Mouse (Mus musculus) heart, postnatal 0 days (tissue): Measurements from ENCODE around the gene Ppp1r9a. TPM values are rescaled to one million over a fixed set of nuclear protein-coding genes. Genes with fewer than 3 reads are reported as not detected.

Source experiments
- ATAC-seq: fragments of 200-750 bp; cut with Nextera tagmentation; 2 replicates; pipeline ENCODE4 v1.8.0; 2017; ENCODE audit warnings: low read depth, moderate number of reproducible peaks, moderate library complexity; ENCODE audit not compliant: insufficient read depth
- DNase-seq: peaks from one replicate; pipeline ENCODE4 v3.0.0-alpha.2; 2016; ENCODE audit warnings: low spot score
- H3K27ac ChIP-seq: fragments of 300-500 bp; sonication (generic); 2 replicates; pipeline ENCODE4 v1.5.1; 2014; ENCODE audit warnings: low read depth, mild to moderate bottlenecking
- H3K27me3 ChIP-seq: fragments of 300-500 bp; sonication (generic); 2 replicates; pipeline ENCODE4 v1.6.1; 2014; ENCODE audit warnings: low read length, mixed read lengths; ENCODE audit not compliant: control insufficient read depth, insufficient read depth
- H3K36me3 ChIP-seq: fragments of 300-500 bp; sonication (generic); replicated peaks from 2 replicates; pipeline ENCODE4 v1.6.1; 2014; ENCODE audit warnings: low read length, mixed read lengths; ENCODE audit not compliant: control insufficient read depth, insufficient read depth
- H3K4me1 ChIP-seq: fragments of 300-500 bp; sonication (generic); 2 replicates; pipeline ENCODE4 v1.6.1; 2014; ENCODE audit warnings: antibody characterized with exemption; ENCODE audit not compliant: control insufficient read depth, insufficient read depth
- H3K4me2 ChIP-seq: fragments of 300-500 bp; sonication (generic); 2 replicates; pipeline ENCODE4 v1.6.1; 2014; ENCODE audit warnings: low read depth, mild to moderate bottlenecking, low read length, moderate library complexity
- H3K4me3 ChIP-seq: fragments of 300-500 bp; sonication (generic); 2 replicates; pipeline ENCODE4 v1.5.1; 2014; ENCODE audit warnings: low read depth, low read length
- H3K9ac ChIP-seq: fragments of 300-500 bp; sonication (generic); replicated peaks from 2 replicates; pipeline ENCODE4 v1.6.1; 2014; ENCODE audit warnings: low read depth, low read length, mixed read lengths
- H3K9me3 ChIP-seq: fragments of 300-500 bp; sonication (generic); replicated peaks from 2 replicates; pipeline ENCODE4 v1.6.1; 2016; ENCODE audit warnings: low read length; ENCODE audit not compliant: control insufficient read depth
- CTCF ChIP-seq: IDR thresholded peaks from 2 replicates; pipeline ENCODE4 v1.5.1; 2016; ENCODE audit warnings: antibody characterized with exemption, control low read depth, low read depth
- EP300 ChIP-seq: IDR thresholded peaks from 2 replicates; pipeline ENCODE4 v1.6.1; 2016; ENCODE audit warnings: antibody characterized with exemption, low read depth
- WGBS: fragments of 180-500 bp; shearing (Covaris S2); extraction: QIAGEN DNeasy Blood & Tissue Kit; methylation state at CpG from one replicate; pipeline ENCODE4 v1.1.7; 2014; 5-methylcytosine and 5-hydroxymethylcytosine counted together
- polyA plus RNA-seq: library from polyadenylated mRNA; unstranded; fragments of >200 nt; fragmentation: Nextera tagmentation; extraction: Ambion mirVana; gene quantifications from 2 replicates; pipeline ENCODE4 v1.2.1, GENCODE M21; 2015
- total RNA-seq: library from RNA; depleted of rRNA; stranded (reverse); fragments of >200 nt; gene quantifications from 2 replicates; pipeline ENCODE4 v1.2.3, GENCODE M21; 2014; ENCODE audit warnings: low replicate concordance

Ppp1r9a gene
- total and polyA plus RNA-seq, 2 experiments from 2014 or later: 8.3 to 11.6 TPM

DNA sequence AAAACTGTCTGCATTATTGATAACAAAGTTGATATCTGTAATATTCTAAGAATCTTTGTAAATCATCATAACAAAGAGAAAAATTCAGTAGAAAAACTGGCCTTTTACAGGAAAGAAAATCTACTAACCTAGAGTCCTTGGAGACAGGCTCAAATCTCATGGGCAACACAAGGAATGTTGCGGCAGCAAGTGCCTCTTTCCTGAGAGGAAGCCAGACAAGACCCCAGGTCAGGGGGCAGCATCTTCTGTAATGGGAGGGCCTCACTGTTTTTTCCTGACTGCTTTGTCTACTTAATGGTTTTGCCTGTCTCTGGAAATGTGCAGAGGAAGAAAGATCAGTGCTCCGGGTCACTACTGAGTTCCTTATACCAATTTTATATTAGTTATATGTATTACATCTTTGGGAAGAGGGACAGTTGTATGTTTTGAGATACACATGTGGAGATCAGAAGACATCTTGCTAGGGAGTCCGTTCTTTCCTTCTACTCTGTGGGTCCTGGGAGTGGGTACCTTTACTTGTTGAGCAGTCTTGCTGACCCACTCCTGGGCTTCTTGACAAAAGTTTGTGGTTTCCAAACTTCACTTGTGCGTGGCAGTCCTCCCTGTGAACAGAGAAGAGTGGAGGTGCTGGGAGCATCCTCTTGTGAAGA, 151.9 kb downstream of the Ppp1r9a start:
- no peak overlapping the region for H3K4me3 ChIP-seq
- DNase-seq (no peak), ATAC-seq (no peak)
- H3K4me1 ChIP-seq: no peaks in the 10 kb centered on the region
- no peak overlapping the region for H3K4me2 ChIP-seq
- no peaks in the 10 kb centered on the region for H3K27me3 ChIP-seq
- WGBS: 74% methylated on average over 4 of the region's 4 CpGs
- H3K27ac ChIP-seq: no peak overlapping the region
- H3K9me3 ChIP-seq: no peaks in the 10 kb centered on the region
- no peaks in the 10 kb centered on the region for H3K36me3 ChIP-seq
- TF ChIP-seq EP300: no peak
- no peak for TF ChIP-seq CTCF
- H3K9ac ChIP-seq: no peak overlapping the region

DNA sequence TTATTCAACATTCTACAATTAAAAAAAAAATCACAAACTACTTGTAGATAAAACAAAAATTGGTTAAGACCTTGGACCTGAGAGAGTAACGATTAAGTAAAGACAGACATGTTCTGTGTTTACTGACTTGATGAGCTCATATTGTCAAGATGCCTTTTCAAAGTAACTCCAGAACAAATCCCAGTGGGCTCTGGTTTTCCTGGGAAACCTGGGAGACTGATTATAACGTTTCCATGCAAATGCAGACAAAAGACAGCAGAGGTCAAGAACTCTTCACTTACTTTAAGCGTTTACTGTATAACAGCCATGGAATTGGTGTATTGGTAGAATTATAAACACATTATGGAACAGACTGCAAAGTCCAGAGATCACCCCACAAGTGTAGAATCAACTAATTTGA, 172.0 kb downstream of the Ppp1r9a start:
- H3K9ac ChIP-seq: no peak overlapping the region
- H3K36me3 ChIP-seq: no peaks in the 10 kb centered on the region
- no peak for ATAC-seq
- no peaks in the 10 kb centered on the region for H3K27me3 ChIP-seq
- WGBS: 79% methylated on average over 3 of the region's 3 CpGs
- no peak overlapping the region for H3K4me2 ChIP-seq
- H3K4me1 ChIP-seq: 0 out of 2 replicates have a peak, but pooled peaks cover 3% of the 10 kb centered on the region
- H3K9me3 ChIP-seq: no peaks in the 10 kb centered on the region
- no peak overlapping the region for H3K27ac ChIP-seq
- H3K4me3 ChIP-seq: no peak overlapping the region
- no peak for DNase-seq
- TF ChIP-seq CTCF: no peak
- no peak for TF ChIP-seq EP300

DNA sequence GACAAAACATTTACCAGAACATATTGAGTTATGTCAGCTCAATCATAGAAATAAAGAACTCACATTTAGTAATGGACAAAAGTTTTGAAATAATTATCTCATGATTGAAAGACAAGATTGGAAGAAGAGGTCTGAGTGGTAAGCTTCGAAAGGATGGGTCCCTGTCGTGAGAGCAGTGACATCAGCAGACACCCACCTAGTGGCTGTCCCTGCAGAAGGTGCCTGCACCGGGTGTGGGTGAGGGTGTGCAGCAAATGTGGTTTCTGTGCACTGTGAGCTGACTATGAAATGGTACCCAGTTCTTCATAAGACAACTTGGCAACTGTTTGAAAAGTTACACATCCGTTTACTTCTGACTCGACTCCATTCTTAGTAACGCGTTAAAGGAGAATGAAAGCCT, 173.0 kb downstream of the Ppp1r9a start:
- no peaks in the 10 kb centered on the region for H3K36me3 ChIP-seq
- DNase-seq (no peak), ATAC-seq (no peak)
- H3K4me3 ChIP-seq: no peak overlapping the region
- H3K9ac ChIP-seq: no peak overlapping the region
- no peak overlapping the region for H3K4me2 ChIP-seq
- H3K9me3 ChIP-seq: no peaks in the 10 kb centered on the region
- WGBS: 84% methylated on average over 7 of the region's 7 CpGs
- no peak overlapping the region for H3K27ac ChIP-seq
- no peak for TF ChIP-seq CTCF
- no peak for TF ChIP-seq EP300
- H3K27me3 ChIP-seq: no peaks in the 10 kb centered on the region
- H3K4me1 ChIP-seq: 0 out of 2 replicates have a peak, but pooled peaks cover 3% of the 10 kb centered on the region

DNA sequence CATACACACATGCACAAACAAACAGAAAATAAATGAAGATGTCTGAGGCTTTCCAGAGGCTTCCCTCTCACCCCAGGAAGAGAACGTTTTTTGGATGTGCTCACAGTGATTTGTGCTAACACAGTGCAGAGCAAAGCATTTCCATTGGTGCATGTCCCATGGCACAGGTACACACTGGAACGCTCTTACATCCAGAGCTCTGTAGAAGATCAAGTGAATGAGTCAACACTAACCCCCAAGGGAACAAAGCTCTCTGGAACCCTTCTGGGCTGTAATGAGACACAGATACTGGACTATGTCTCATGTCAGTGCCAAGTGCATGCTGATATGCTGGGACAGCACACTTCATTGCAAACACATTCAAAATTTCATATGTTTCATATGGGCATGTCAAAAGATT, 175.3 kb downstream of the Ppp1r9a start:
- no peak for ATAC-seq
- no peak for DNase-seq
- H3K9me3 ChIP-seq: no peaks in the 10 kb centered on the region
- no peak overlapping the region for H3K4me2 ChIP-seq
- 39% methylated on average over 2 of the region's 2 CpGs for WGBS
- no peak overlapping the region for H3K9ac ChIP-seq
- H3K4me1 ChIP-seq: 0 out of 2 replicates have a peak, but pooled peaks cover 3% of the 10 kb centered on the region
- H3K36me3 ChIP-seq: no peaks in the 10 kb centered on the region
- no peak overlapping the region for H3K27ac ChIP-seq
- TF ChIP-seq EP300: no peak
- TF ChIP-seq CTCF: no peak
- no peaks in the 10 kb centered on the region for H3K27me3 ChIP-seq
- H3K4me3 ChIP-seq: no peak overlapping the region

DNA sequence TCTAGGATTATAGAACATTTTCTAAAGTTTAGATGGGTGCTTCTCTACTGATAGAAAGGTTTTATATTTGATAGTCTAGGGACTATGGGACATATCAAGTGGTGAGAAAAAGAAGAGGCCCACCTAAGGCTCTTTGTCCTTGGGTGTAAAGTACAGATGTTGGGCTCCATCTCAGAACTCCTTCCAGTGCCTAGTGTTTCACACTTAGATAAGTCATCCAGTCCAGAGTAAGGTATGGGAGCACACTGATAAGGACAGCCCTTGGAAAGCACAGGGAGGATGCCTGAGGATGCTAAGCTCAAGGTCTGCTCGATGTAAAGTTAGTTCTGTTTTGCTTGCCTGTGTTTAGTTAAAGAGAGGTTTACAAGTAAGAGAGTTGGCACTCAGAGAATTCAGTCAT, 176.4 kb downstream of the Ppp1r9a start:
- DNase-seq (no peak), ATAC-seq (no peak)
- Histone ChIP-seq H3K36me3 (no peaks in the 10 kb centered on the region), H3K4me3 (no peak overlapping the region), H3K4me1 (0 out of 2 replicates have a peak, but pooled peaks cover 3% of the 10 kb centered on the region), H3K9me3 (no peaks in the 10 kb centered on the region), H3K27ac (no peak overlapping the region), H3K9ac (no peak overlapping the region), H3K27me3 (no peaks in the 10 kb centered on the region), H3K4me2 (no peak overlapping the region)
- no peak for TF ChIP-seq EP300
- no peak for TF ChIP-seq CTCF
- WGBS: 70% methylated on average over 1 of the region's 1 CpGs

DNA sequence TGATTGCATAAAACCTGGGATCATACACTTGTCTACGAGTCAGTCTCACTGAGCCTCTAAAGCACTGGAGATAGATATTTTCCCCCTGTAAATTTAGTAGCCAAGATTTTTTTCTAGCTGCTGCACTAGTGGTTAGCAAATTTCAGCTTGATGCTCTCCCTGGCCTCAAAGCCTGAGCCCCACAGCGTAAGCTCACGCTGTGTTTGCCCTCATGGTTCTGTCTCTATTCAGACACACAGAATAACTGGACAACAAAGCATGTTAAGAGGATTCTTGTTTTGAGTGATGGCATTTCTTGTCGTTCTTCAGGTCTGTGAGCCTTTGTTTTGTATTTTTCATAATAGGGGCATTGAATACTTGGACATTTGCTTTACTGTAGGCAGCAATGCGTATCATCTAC, 177.4 kb downstream of the Ppp1r9a start:
- 0 out of 2 replicates have a peak, but pooled peaks cover 3% of the 10 kb centered on the region for H3K4me1 ChIP-seq
- no peak overlapping the region for H3K27ac ChIP-seq
- 82% methylated on average over 5 of the region's 5 CpGs for WGBS
- H3K27me3 ChIP-seq: no peaks in the 10 kb centered on the region
- no peak for ATAC-seq
- no peaks in the 10 kb centered on the region for H3K9me3 ChIP-seq
- H3K9ac ChIP-seq: no peak overlapping the region
- no peaks in the 10 kb centered on the region for H3K36me3 ChIP-seq
- no peak overlapping the region for H3K4me2 ChIP-seq
- H3K4me3 ChIP-seq: no peak overlapping the region
- TF ChIP-seq EP300: no peak
- TF ChIP-seq CTCF: no peak
- DNase-seq: no peak
